Mouse (Mus musculus) liver, adult 2 months (tissue): ENCODE measurements around the gene Igfbp7. TPM values are rescaled to one million over a fixed set of nuclear protein-coding genes. Genes with fewer than 3 reads are reported as not detected.
A peak's percentile ranks its signal among the peaks of the same experiment; 100 is the strongest.

Experiments used
- DNase-seq: peaks from one replicate; pipeline ENCODE4 v3.0.0-alpha.2; 2011; ENCODE audit warnings: low read depth, low spot score; ENCODE audit errors: extremely low read depth
- H3K27ac ChIP-seq: fragments of 200-500 bp; replicated peaks from 2 replicates; pipeline ENCODE4 v1.5.1; 2012; ENCODE audit warnings: low read depth, mild to moderate bottlenecking, control low read depth, inconsistent platforms, low read length; ENCODE audit not compliant: insufficient read depth
- H3K27me3 ChIP-seq: fragments of 200-500 bp; 2 replicates; pipeline ENCODE4 v1.6.1; 2012; ENCODE audit warnings: mild to moderate bottlenecking, moderate library complexity, low read length, inconsistent platforms; ENCODE audit not compliant: control insufficient read depth, insufficient read depth
- H3K36me3 ChIP-seq: fragments of 200-500 bp; 2 replicates; pipeline ENCODE4 v1.6.1; 2012; ENCODE audit warnings: low read length, inconsistent platforms; ENCODE audit not compliant: control insufficient read depth, insufficient read depth
- H3K4me1 ChIP-seq: fragments of 200-500 bp; 2 replicates; pipeline ENCODE4 v1.6.1; 2011; ENCODE audit warnings: low read length; ENCODE audit not compliant: control insufficient read depth, insufficient read depth
- H3K4me3 ChIP-seq: fragments of 200-500 bp; 2 replicates; pipeline ENCODE4 v1.5.1; 2011; ENCODE audit warnings: low read depth, mild to moderate bottlenecking, control low read depth, low read length, moderate library complexity; ENCODE audit not compliant: insufficient read depth
- H3K79me2 ChIP-seq: fragments of 200-500 bp; 2 replicates; pipeline ENCODE4 v1.6.1; 2012; ENCODE audit warnings: inconsistent platforms, mild to moderate bottlenecking, low read length, moderate library complexity; ENCODE audit not compliant: control insufficient read depth, insufficient read depth
- H3K9ac ChIP-seq: fragments of 200-500 bp; 2 replicates; pipeline ENCODE4 v1.6.1; 2012; ENCODE audit warnings: low read depth, mild to moderate bottlenecking, control low read depth, inconsistent platforms, low read length
- CTCF ChIP-seq: fragments of 200-500 bp; IDR thresholded peaks from 2 replicates; pipeline ENCODE4 v1.5.1; 2011; ENCODE audit warnings: low read depth, low read length, control low read depth
- POLR2A ChIP-seq: fragments of 200-500 bp; IDR thresholded peaks from 2 replicates; pipeline ENCODE4 v1.6.1; 2011; ENCODE audit warnings: low read length, control low read depth; ENCODE audit not compliant: insufficient read depth; ENCODE audit errors: extremely low read depth
- WGBS: fragments of 180-500 bp; shearing (Covaris S2); methylation state at CpG from one replicate; pipeline ENCODE4 v1.1.7; 2018; 5-methylcytosine and 5-hydroxymethylcytosine counted together
- polyA plus RNA-seq: library from polyadenylated mRNA; depleted of rRNA; stranded (reverse); fragments of >200 nt; gene quantifications from 2 replicates; pipeline ENCODE4 v1.2.3, GENCODE M21; 2012
- total RNA-seq: library from RNA; depleted of rRNA; stranded (reverse); fragments of >200 nt; gene quantifications from 2 replicates; pipeline ENCODE4 v1.2.3, GENCODE M21; 2014

The Igfbp7 gene
- total and polyA plus RNA-seq, 2 experiments = 69.7 to 336 TPM

- no peaks in the 10 kb centered on the region for H3K27me3 ChIP-seq
- no peak for DNase-seq
- no peak overlapping the region for H3K9ac ChIP-seq
- TF ChIP-seq CTCF = no peak
- TF ChIP-seq POLR2A = no peak
- peaks cover 2% of the 10 kb centered on the region; the same call in 1 of the 2 replicates for H3K79me2 ChIP-seq
- 0 out of 2 replicates have a peak overlapping the region, but pooled peaks have one; percentile 2 for H3K27ac ChIP-seq
- H3K4me3 ChIP-seq = no peak overlapping the region
- H3K4me1 ChIP-seq = peaks cover 9% of the 10 kb centered on the region
- no peaks in the 10 kb centered on the region for H3K36me3 ChIP-seq
- 74% methylated on average over 8 of the region's 8 CpGs for WGBS
Observed at GRCm38 (mm10) chr5:77366313-77366712, 41.5 kb downstream of the Igfbp7 start.

GRCm38 (mm10) chr5:77364443-77365038 is 43.3 kb downstream of the Igfbp7 start:
- no peak overlapping the region for H3K9ac ChIP-seq
- H3K27ac ChIP-seq = no peak overlapping the region
- no peak for DNase-seq
- no peaks in the 10 kb centered on the region for H3K27me3 ChIP-seq
- no peak overlapping the region for H3K4me3 ChIP-seq
- H3K4me1 ChIP-seq = peaks cover 12% of the 10 kb centered on the region
- peaks cover 2% of the 10 kb centered on the region; the same call in 1 of the 2 replicates for H3K79me2 ChIP-seq
- 95% methylated on average over 3 of the region's 3 CpGs for WGBS
- no peak for TF ChIP-seq POLR2A
- no peak for TF ChIP-seq CTCF
- H3K36me3 ChIP-seq = no peaks in the 10 kb centered on the region

- no peaks in the 10 kb centered on the region for H3K27me3 ChIP-seq
- H3K4me1 ChIP-seq = peaks cover 12% of the 10 kb centered on the region
- H3K36me3 ChIP-seq = no peaks in the 10 kb centered on the region
- no peak for TF ChIP-seq POLR2A
- TF ChIP-seq CTCF = no peak
- WGBS = 81% methylated on average over 6 of the region's 6 CpGs
- H3K27ac ChIP-seq = no peak overlapping the region
- peaks cover 2% of the 10 kb centered on the region; the same call in 1 of the 2 replicates for H3K79me2 ChIP-seq
- H3K4me3 ChIP-seq = no peak overlapping the region
- DNase-seq = no peak
- H3K9ac ChIP-seq = no peak overlapping the region
Observed at GRCm38 (mm10) chr5:77363650-77364049, 44.2 kb downstream of the Igfbp7 start.

DNA sequence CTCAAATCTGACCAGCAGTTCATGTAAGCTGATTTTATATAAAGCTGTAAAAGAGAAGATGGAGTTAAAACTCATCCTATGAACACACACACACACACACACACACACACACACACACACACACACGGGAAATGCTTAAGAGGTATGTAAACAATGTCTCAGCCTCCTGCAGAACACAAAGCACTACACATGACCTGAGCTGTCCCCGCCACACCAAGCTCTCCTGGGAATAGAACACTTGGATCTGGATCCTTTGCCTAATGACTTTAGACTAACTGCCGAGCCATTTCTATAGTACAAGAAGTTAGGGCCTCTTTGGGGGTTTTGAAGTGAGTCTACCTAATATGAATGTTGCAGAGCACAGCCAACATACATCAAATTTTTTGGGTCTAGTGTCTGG is 45.7 kb downstream of the Igfbp7 start:
- no peak for TF ChIP-seq CTCF
- no peak for TF ChIP-seq POLR2A
- Histone ChIP-seq H3K36me3 (no peaks in the 10 kb centered on the region), H3K79me2 (peaks cover 1% of the 10 kb centered on the region; the same call in 1 of the 2 replicates), H3K9ac (no peak overlapping the region), H3K27ac (no peak overlapping the region), H3K27me3 (no peaks in the 10 kb centered on the region), H3K4me1 (peaks cover 8% of the 10 kb centered on the region), H3K4me3 (no peak overlapping the region)
- WGBS = 56% methylated on average over 3 of the region's 3 CpGs
- DNase-seq = no peak

DNA sequence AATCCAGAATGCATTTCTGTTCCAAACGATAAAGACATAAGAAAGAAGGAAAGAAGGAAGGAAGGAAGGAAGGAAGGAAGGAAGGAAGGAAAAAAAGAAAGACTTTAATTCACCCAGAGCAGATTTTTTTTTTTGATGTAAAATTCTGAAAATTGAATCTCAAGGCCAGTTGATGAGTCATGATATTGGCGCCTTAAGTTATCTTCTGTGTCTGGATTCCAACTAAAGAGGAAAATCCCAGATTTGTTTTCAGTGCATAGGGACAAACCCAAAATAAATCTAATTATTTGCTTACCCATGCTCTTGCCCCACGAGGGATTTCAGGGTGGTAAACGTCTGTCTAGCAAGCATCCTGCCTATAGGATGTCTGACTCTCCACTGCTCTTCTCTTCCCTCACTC is 46.8 kb downstream of the Igfbp7 start:
- WGBS = 62% methylated on average over 4 of the region's 4 CpGs
- Histone ChIP-seq H3K27me3 (no peaks in the 10 kb centered on the region), H3K4me1 (peaks cover 4% of the 10 kb centered on the region; the same call in 1 of the 2 replicates), H3K79me2 (no peaks in the 10 kb centered on the region; the same call in 1 of the 2 replicates), H3K27ac (peak overlapping the region; percentile 22), H3K36me3 (no peaks in the 10 kb centered on the region), H3K9ac (no peak overlapping the region), H3K4me3 (no peak overlapping the region)
- TF ChIP-seq CTCF (no peak), POLR2A (no peak)
- DNase-seq = no peak

GRCm38 (mm10) chr5:77359971-77360370 is 47.9 kb downstream of the Igfbp7 start:
- Histone ChIP-seq H3K9ac (no peak overlapping the region), H3K4me3 (no peak overlapping the region), H3K4me1 (peaks cover 4% of the 10 kb centered on the region; the same call in 1 of the 2 replicates), H3K36me3 (no peaks in the 10 kb centered on the region), H3K27ac (0 out of 2 replicates have a peak overlapping the region, but pooled peaks have one; percentile 16), H3K79me2 (no peaks in the 10 kb centered on the region), H3K27me3 (no peaks in the 10 kb centered on the region)
- 83% methylated on average over 4 of the region's 4 CpGs for WGBS
- TF ChIP-seq POLR2A = no peak
- no peak for DNase-seq
